Mouse (Mus musculus): ENCODE measurements at regions not wholly inside any gene's neighbourhood (a gene's known extent, or its start where the extent isn't known, plus 50 kb on each side); places are given as distances from the start of the nearest gene placed in this dataset.

DNA sequence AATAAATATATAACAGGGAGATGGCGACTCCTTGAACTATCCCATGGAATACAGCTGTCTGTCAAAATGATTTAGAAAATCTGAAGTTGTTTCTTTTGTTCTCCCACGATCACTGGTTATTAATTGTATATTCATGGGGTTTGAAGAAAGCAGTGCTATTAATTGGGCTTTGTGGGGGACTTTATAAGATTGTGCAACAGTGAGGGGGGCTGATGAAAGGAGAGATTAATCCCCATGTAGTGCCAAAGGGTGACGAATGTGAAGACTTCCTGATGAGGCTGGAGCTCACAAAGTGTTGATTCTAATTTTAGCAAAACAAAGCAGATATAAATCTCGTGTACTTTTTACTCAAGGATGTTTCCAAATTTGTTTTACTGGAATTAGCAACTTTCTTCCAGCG lies 340.0 kb upstream of the Id4 start:
- no peak for DNase-seq (ENCODE audit: extremely low spot score, low spot score)
- Histone ChIP-seq H3K36me3 (replicated peaks) (no peaks in the 10 kb centered on the region), H3K27ac (no peak overlapping the region), H3K27me3 (ENCODE audit: poor library complexity, severe bottlenecking) (no peaks in the 10 kb centered on the region), H3K4me1 (peaks cover 8% of the 10 kb centered on the region; the same call in 1 of the 2 replicates), H3K4me3 (no peak overlapping the region), H3K9me3 (peaks cover 6% of the 10 kb centered on the region; the same call in 1 of the 2 replicates)
- WGBS: 63% methylated on average over 5 of the region's 5 CpGs

DNA sequence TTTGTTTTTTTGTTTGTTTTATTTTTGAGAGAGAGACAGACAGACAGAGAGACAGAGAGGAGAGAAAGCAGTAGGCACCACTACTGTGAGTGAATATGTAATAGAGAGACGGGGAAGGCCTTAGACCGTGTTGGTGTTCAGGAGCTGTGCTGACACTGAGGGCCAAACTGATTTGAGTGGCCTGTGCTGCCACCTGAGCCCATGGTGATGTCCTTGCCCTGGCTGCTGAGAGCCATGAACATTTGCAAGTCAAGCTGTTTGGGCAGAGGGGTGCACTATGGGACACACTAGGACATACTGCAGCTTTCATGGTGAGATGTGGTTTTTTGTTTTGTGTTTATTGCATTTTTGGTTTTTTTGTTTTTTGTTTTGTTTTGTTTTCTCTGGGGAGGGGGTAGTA lies 320.3 kb upstream of the Id4 start:
- no peak for DNase-seq (ENCODE audit: extremely low spot score, low spot score)
- H3K4me3 ChIP-seq: no peak overlapping the region
- no peaks in the 10 kb centered on the region for H3K36me3 ChIP-seq (replicated peaks)
- peaks cover 14% of the 10 kb centered on the region for H3K27me3 ChIP-seq (ENCODE audit: poor library complexity, severe bottlenecking)
- 0 out of 2 replicates have a peak overlapping the region, but pooled peaks have one; percentile 40 for H3K27ac ChIP-seq
- H3K9me3 ChIP-seq: peaks cover 10% of the 10 kb centered on the region; the same call in 1 of the 2 replicates
- H3K4me1 ChIP-seq: peaks cover 30% of the 10 kb centered on the region
- WGBS: 93% methylated on average over 2 of the region's 2 CpGs

DNA sequence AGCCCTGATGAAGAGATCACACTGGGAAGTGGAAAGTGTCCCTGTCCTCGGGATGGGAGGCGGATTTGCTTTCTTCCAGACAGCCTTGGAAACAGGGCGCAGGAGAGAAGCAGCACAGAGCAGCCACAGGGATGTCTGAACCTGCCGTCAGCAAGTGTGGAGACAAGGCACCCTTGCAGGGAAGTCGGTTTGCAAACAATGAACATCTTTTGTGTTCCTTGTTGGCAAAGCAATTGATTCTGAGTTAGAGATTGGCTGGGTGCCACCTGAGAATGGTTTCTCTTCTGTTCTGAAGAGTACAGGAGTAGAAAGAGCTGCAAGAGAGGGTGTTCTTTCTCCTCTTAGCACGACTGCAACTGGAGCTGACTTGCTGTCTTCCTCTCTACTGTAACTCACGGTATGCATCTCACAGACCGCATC lies 318.6 kb upstream of the Id4 start:
- H3K4me1 ChIP-seq: peaks cover 30% of the 10 kb centered on the region
- 5% methylated on average over 8 of the region's 8 CpGs for WGBS
- no peaks in the 10 kb centered on the region for H3K36me3 ChIP-seq (replicated peaks)
- H3K9me3 ChIP-seq: no peaks in the 10 kb centered on the region
- peak overlapping the region; percentile 78 for H3K27ac ChIP-seq
- no peak for DNase-seq (ENCODE audit: extremely low spot score, low spot score)
- peak overlapping the region; percentile 28 for H3K4me3 ChIP-seq
- H3K27me3 ChIP-seq (ENCODE audit: poor library complexity, severe bottlenecking): peaks cover 14% of the 10 kb centered on the region

DNA sequence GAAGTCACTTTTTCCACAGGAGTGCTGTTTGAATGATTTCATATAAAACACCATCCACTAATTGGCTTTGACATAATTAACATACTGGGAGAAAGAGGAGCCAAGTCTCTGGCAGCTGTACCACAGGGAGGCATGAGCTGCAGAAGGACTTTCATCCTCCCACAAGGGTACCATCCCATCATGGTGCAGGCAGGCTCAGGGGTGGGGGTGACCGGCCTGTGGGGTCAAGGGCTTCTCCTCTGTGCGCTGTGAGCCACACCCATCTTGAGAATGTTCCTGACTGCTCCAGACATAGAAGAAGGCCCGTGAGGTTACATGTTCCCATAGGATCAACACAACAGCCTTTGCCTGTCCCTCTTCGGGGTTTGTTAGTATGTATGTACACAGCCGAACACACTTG lies 317.4 kb upstream of the Id4 start:
- Histone ChIP-seq H3K4me1 (peaks cover 36% of the 10 kb centered on the region), H3K27ac (no peak overlapping the region; the same call in 1 of the 2 replicates), H3K36me3 (replicated peaks) (no peaks in the 10 kb centered on the region), H3K9me3 (no peaks in the 10 kb centered on the region), H3K27me3 (ENCODE audit: poor library complexity, severe bottlenecking) (peaks cover 14% of the 10 kb centered on the region), H3K4me3 (no peak overlapping the region)
- WGBS: 85% methylated on average over 5 of the region's 5 CpGs
- DNase-seq (ENCODE audit: extremely low spot score, low spot score): no peak

DNA sequence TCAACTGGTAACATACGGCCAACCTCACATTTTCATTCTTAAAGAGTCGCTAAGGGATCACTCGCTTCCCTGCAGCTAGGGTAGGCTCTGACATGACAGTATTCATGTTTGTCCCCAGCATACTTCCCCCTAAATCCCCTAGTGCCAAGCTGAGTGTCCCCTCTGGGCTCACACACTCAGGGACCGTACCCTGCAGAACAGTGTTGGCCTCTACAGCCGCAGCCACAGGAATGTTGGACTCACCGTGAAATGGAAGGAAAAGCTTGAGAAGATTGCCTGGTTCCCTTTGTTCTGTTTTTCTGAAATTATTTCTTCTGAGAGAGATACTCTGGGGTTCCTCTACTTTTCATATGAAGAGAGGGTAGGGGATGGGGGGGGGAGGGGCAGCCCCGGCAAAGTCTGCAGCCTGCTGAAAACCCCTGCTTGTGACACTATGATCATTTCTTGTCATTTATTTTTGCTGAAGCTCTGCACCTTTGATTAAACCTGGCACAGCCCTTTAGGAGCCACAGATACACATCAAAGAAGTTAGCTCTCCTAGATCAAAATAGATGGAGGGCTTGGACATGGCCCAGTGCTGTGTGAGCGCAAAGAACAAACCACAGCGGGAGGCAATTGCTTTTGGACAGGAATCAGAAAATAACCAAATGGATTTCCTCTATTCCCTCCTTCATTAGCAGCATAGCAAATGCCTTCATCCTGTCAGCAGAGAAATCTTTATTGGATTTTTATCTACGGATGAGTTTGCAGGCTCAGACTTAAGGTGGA lies 312.7 kb upstream of the Id4 start:
- no peaks in the 10 kb centered on the region for H3K36me3 ChIP-seq (replicated peaks)
- peak overlapping the region; percentile 35; the same call in 1 of the 2 replicates for H3K27ac ChIP-seq
- 87% methylated on average over 10 of the region's 10 CpGs for WGBS
- no peak overlapping the region for H3K4me3 ChIP-seq
- no peaks in the 10 kb centered on the region for H3K9me3 ChIP-seq
- DNase-seq (ENCODE audit: extremely low spot score, low spot score): no peak
- peaks cover 5% of the 10 kb centered on the region for H3K27me3 ChIP-seq (ENCODE audit: poor library complexity, severe bottlenecking)
- peaks cover 30% of the 10 kb centered on the region for H3K4me1 ChIP-seq

DNA sequence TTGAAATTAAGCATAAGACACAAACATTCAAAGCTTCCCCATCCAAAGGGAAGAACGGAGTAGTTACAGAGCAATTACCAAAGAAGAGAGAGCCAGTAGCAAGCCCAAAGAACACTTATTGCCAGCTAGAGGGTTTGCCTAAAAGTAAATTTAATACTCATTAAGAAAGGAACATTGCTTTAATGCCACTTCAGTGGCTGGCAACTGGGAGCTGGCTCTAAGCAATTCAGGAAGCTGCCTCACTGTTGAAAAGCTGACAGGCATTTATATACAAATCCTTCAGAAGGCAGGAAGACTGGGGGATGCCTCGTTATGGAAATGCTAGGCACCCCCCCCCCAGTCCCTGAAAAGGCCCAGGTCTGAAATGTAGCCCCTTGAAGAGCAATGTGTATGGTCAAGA lies 310.6 kb upstream of the Id4 start:
- Histone ChIP-seq H3K9me3 (no peaks in the 10 kb centered on the region), H3K36me3 (replicated peaks) (no peaks in the 10 kb centered on the region), H3K4me1 (peaks cover 31% of the 10 kb centered on the region), H3K4me3 (no peak overlapping the region), H3K27ac (peak overlapping the region; percentile 72; the same call in 1 of the 2 replicates), H3K27me3 (ENCODE audit: poor library complexity, severe bottlenecking) (no peaks in the 10 kb centered on the region)
- 50% methylated on average over 2 of the region's 2 CpGs for WGBS
- no peak for DNase-seq (ENCODE audit: extremely low spot score, low spot score)

DNA sequence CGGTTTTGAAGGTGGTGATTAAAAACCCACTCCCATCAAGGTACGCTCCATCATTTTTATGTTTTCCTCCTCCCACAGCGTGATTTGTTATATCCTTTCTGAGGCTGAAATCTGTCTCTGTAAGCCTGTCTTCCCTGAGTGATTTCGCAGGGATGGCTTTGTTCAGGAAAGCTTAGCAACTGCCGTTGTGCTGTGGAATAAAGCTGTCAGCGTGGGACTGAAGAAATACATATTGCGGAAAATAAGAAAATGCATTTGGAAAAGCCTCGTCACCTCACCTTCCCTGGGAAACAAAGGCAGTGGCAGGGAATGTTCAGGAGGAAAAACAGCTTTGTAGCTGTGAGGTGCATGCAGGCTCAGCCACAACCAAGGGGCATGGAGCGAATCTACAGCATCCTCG lies 310.0 kb upstream of the Id4 start:
- Histone ChIP-seq H3K4me1 (peaks cover 31% of the 10 kb centered on the region), H3K4me3 (no peak overlapping the region), H3K9me3 (no peaks in the 10 kb centered on the region), H3K36me3 (replicated peaks) (no peaks in the 10 kb centered on the region), H3K27ac (peak overlapping the region; percentile 72; the same call in 1 of the 2 replicates), H3K27me3 (ENCODE audit: poor library complexity, severe bottlenecking) (no peaks in the 10 kb centered on the region)
- 75% methylated on average over 10 of the region's 10 CpGs for WGBS
- no peak for DNase-seq (ENCODE audit: extremely low spot score, low spot score)

DNA sequence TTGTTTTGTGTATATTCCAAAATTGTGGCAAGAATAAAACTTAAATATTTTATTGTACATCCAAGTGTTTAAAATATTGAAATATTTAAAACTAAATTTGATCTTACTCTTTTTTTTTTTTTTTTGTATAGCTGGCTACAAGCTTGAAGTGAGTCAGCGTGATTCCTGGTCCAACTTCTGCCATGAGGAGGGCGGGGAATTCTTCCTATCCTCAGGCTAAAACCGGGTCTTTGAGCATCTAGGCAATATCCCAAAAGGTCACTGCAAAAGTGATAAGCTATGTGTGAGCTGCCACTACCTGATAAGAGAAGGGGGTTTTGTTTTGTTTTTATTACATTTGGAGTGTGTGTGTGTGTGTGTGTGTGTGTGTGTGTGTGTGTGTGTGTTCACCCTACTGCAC lies 308.1 kb upstream of the Id4 start:
- no peaks in the 10 kb centered on the region for H3K9me3 ChIP-seq
- no peak overlapping the region for H3K27ac ChIP-seq
- no peak for DNase-seq (ENCODE audit: extremely low spot score, low spot score)
- no peaks in the 10 kb centered on the region for H3K27me3 ChIP-seq (ENCODE audit: poor library complexity, severe bottlenecking)
- H3K4me1 ChIP-seq: peaks cover 38% of the 10 kb centered on the region
- WGBS: 80% methylated on average over 3 of the region's 3 CpGs
- no peak overlapping the region for H3K4me3 ChIP-seq
- no peaks in the 10 kb centered on the region for H3K36me3 ChIP-seq (replicated peaks)

DNA sequence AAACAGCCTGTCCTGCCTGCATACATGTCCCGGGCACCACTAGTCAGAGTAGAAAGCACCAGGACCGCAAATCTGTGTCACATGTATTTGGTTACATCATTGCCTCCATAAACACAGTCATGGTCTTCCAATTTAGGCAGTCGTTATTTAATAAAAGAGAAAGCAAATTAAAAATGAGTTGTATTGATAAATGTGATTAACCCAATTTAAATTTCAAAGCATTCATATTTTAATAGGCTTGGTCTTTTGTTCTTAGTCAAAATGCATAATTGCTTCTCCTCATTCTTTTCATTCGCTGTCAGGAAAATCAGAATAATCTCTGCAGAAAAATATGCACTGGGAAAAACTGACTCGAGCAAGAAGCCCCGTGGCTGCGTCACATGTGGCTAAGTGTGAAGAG lies 307.3 kb upstream of the Id4 start:
- 81% methylated on average over 7 of the region's 7 CpGs for WGBS
- no peak overlapping the region for H3K27ac ChIP-seq
- H3K9me3 ChIP-seq: no peaks in the 10 kb centered on the region
- H3K4me1 ChIP-seq: peaks cover 32% of the 10 kb centered on the region
- H3K4me3 ChIP-seq: no peak overlapping the region
- no peak for DNase-seq (ENCODE audit: extremely low spot score, low spot score)
- H3K36me3 ChIP-seq (replicated peaks): no peaks in the 10 kb centered on the region
- no peaks in the 10 kb centered on the region for H3K27me3 ChIP-seq (ENCODE audit: poor library complexity, severe bottlenecking)

DNA sequence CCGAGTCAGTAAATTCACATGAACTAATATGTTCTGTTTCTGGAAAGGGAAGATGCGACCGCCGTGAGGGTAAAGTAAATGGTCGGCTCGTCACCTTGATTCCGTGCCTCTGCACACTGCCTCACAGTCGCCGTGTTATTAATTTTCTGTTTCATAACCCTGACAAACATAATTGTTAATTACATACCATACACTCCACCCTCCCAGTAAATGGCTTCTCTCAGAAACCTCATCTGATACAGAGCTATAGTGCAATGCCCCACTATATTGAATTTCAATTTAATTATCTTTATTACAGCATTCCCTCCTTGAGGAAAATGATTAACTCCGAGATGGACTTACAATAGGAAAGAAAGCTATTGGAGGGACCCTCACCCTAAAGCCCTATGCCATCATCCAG lies 305.5 kb upstream of the Id4 start:
- no peak overlapping the region for H3K27ac ChIP-seq
- no peaks in the 10 kb centered on the region for H3K9me3 ChIP-seq
- H3K4me1 ChIP-seq: peaks cover 29% of the 10 kb centered on the region
- no peak for DNase-seq (ENCODE audit: extremely low spot score, low spot score)
- no peak overlapping the region for H3K4me3 ChIP-seq
- no peaks in the 10 kb centered on the region for H3K27me3 ChIP-seq (ENCODE audit: poor library complexity, severe bottlenecking)
- H3K36me3 ChIP-seq (replicated peaks): no peaks in the 10 kb centered on the region
- WGBS: 94% methylated on average over 10 of the region's 10 CpGs

DNA sequence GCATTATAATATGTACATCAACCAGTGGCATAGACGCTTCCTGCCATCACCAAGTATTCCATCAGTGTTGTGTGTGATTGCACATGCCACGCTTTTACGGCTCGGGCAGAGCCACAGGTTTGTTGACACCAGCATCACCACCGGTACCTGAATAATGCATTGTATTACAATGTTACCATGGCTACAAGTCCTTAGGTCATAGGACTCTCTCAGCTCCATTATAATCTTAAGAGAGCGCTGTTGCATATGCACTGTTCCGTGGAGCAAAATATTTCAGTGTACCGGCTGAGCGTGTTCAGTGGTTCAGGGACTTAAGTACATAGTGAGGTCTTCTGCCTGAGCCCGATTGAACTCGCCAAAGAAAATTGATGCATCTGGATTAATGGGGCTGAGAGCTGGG lies 303.4 kb upstream of the Id4 start:
- H3K4me3 ChIP-seq: no peak overlapping the region
- H3K27ac ChIP-seq: no peak overlapping the region
- H3K27me3 ChIP-seq (ENCODE audit: poor library complexity, severe bottlenecking): no peaks in the 10 kb centered on the region
- H3K36me3 ChIP-seq (replicated peaks): no peaks in the 10 kb centered on the region
- peaks cover 19% of the 10 kb centered on the region for H3K4me1 ChIP-seq
- WGBS: 93% methylated on average over 11 of the region's 11 CpGs
- H3K9me3 ChIP-seq: no peaks in the 10 kb centered on the region
- DNase-seq (ENCODE audit: extremely low spot score, low spot score): no peak

DNA sequence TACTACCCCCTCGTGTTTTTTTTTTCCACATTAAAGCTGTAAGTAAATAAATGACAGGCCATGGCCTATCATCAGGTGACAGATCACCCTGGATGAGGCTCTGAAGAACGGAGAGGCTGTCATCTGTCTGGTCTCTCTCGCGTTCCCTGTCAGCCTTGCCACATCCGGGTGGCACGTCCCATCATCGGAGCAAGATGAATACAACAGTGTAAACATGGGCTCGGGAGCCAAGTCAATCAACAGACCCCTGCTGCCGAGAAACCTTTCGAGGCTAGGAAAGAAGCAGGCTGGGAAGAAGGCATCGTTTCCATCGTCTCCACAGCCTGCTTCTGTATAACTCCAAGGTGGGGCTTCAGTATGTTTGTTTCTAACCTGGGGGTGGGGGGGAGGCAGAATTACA lies 286.8 kb upstream of the Id4 start:
- H3K4me1 ChIP-seq: no peaks in the 10 kb centered on the region
- H3K27me3 ChIP-seq (ENCODE audit: poor library complexity, severe bottlenecking): no peaks in the 10 kb centered on the region

DNA sequence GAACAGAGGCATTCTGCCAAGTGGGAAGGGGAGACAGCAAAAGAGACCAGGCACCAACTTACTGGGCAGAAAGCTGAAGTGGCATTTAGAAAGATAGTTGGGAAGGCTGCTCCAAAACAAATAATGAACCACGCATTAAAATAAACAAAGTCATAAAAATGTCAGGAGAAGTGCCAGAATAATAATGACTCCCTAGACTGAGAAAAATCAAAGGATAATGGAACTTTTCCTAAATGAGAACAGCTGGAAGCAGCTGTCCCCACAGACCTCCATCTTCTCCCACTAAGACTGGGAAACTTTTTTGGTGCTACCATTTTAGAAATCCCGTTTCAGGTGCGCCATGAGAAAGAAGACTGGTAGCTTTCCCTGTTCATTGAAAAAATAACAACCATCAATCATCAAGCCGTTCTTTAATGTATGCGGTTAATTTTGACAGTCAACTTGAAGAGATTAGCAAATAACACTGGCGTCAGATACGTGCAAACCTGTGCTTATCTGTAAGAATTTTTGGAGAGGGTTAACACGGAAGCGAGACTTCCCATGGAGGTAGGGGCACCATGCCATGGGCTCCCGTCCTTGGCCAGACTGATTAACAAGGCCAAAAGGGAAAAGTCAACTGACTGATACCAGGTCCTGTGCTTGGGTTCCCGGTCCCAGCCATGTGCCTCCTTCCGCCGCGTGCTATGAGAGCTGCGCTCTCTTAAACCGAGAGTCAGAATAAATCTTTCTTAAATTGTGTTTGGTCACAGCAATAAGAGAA lies 286.1 kb upstream of the Id4 start:
- WGBS: 94% methylated on average over 16 of the region's 16 CpGs
- Histone ChIP-seq H3K9me3 (no peaks in the 10 kb centered on the region), H3K27ac (no peak overlapping the region), H3K27me3 (ENCODE audit: poor library complexity, severe bottlenecking) (no peaks in the 10 kb centered on the region), H3K4me3 (no peak overlapping the region), H3K4me1 (no peaks in the 10 kb centered on the region), H3K36me3 (replicated peaks) (no peaks in the 10 kb centered on the region)
- DNase-seq (ENCODE audit: extremely low spot score, low spot score): no peak

More for the DNA sequence above, 286.8 kb upstream of the Id4 start:
- WGBS: 83% methylated on average over 12 of the region's 12 CpGs
- DNase-seq (ENCODE audit: extremely low spot score, low spot score): no peak
- no peak overlapping the region for H3K4me3 ChIP-seq
- no peaks in the 10 kb centered on the region for H3K9me3 ChIP-seq
- no peak overlapping the region for H3K27ac ChIP-seq
- no peaks in the 10 kb centered on the region for H3K36me3 ChIP-seq (replicated peaks)
